Mouse (Mus musculus) heart, adult 2 months (tissue): ENCODE measurements around the gene Fam107a.

Experiments
- CTCF ChIP-seq: fragments of 200-600 bp; IDR thresholded peaks from 2 replicates; pipeline ENCODE4 v1.8.1; 2022; ENCODE audit warnings: antibody characterized with exemption, mild to moderate bottlenecking, moderate library complexity
- EP300 ChIP-seq: fragments of 200-500 bp; IDR thresholded peaks from 2 replicates; pipeline ENCODE4 v1.6.1; 2011; ENCODE audit warnings: low read depth, low read length, control low read depth; ENCODE audit not compliant: insufficient read depth

GRCm38 (mm10) chr14:8259166-8259565, 58.7 kb downstream of the Fam107a start, which contains the start of gene Acox2:
- no peak for TF ChIP-seq CTCF
- no peak for TF ChIP-seq EP300
